Mouse (Mus musculus) gastrocnemius, adult 2 months (tissue): ENCODE measurements at regions not wholly inside any gene's neighbourhood (a gene's known extent, or its start where the extent isn't known, plus 50 kb on each side); places are given as distances from the start of the nearest gene placed in this dataset.

Experiments
- DNase-seq: peaks from one replicate; pipeline ENCODE4 v3.0.0; 2022
- H3K27ac ChIP-seq: fragments of 200-600 bp; 2 replicates; pipeline ENCODE4 v1.8.1; 2022; ENCODE audit warnings: mild to moderate bottlenecking
- H3K4me3 ChIP-seq: fragments of 200-600 bp; 2 replicates; pipeline ENCODE4 v1.8.1; 2022; ENCODE audit warnings: mild to moderate bottlenecking, moderate library complexity
- CTCF ChIP-seq: fragments of 200-600 bp; IDR thresholded peaks from 2 replicates; pipeline ENCODE4 v1.8.1; 2022; ENCODE audit warnings: antibody characterized with exemption, mild to moderate bottlenecking, moderate library complexity
- intact Hi-C: fragments of 180-260 bp; cut with DNase I; formaldehyde crosslinking; loops from one replicate; pipeline ENCODE4 v1.15.1; 2025

DNA sequence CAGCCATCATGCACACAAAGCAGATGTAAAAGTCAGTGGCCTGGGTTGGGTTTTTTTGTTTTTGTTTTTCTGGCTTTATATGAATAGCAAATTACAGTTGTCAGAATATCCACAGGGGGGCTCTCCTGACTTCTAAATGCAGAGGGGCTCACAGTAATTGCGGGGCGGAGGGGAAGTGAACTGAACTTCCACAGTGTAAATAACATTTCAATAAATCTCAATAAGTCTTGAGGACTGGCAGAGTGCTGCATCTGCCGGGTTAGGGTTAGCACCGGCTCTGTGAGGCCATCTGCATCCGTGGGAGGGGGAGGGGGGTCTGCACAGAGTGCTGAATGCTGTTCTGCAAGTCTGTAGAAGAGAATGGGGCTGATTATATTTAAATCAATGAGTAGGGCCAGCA lies 50.3 kb upstream of the Arl4c start:
- TF ChIP-seq CTCF = peak; percentile 28; the same call in 1 of the 2 replicates
- Histone ChIP-seq H3K27ac (no peak overlapping the region), H3K4me3 (no peak overlapping the region)
- DNase-seq = no peak
- intact Hi-C loops = no loop called here

DNA sequence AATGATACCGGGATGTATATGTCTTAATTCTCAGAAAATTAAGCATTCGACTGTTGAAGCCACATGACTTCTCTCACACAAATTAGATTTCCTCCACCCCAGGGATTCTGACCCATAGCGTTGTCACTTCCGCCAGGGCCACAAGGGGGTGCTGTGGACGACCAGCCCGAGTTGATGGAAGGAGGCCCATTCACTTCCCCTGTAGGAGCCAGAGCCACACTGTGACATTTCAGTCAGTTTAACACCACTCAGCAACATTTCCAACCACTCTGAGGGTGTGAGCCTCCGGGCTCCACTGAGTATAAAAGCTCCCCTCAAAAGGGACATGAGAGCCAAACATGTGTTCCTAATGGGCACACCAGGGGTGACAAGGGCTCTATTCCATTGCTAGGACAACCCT lies 54.6 kb upstream of the Arl4c start:
- peak; percentile 58 for TF ChIP-seq CTCF
- Histone ChIP-seq H3K4me3 (no peak overlapping the region), H3K27ac (no peak overlapping the region)
- intact Hi-C loops = no loop called here
- DNase-seq = peak; percentile 39

DNA sequence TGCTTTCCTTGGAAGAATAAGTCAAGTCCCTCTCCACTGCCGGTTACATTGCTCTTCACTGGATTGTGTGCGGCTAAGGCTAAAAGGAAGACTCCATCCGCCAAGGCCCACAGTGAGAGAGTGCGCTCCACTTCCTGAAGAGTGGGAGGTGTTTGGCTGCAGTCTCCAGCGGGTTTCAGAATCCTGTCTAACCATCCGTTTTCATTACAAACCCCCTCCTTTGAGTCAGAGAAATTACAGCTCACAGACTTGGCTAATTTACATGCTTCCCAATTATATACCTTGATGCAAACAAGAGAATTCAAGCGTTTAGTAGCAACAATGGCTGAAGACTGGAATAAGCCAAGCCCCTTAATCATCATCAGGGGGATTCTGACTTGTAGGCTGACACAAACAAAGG lies 55.1 kb upstream of the Arl4c start:
- no peak overlapping the region for H3K4me3 ChIP-seq
- H3K27ac ChIP-seq = no peak overlapping the region
- DNase-seq = no peak
- no peak for TF ChIP-seq CTCF
- intact Hi-C loops = no loop called here

DNA sequence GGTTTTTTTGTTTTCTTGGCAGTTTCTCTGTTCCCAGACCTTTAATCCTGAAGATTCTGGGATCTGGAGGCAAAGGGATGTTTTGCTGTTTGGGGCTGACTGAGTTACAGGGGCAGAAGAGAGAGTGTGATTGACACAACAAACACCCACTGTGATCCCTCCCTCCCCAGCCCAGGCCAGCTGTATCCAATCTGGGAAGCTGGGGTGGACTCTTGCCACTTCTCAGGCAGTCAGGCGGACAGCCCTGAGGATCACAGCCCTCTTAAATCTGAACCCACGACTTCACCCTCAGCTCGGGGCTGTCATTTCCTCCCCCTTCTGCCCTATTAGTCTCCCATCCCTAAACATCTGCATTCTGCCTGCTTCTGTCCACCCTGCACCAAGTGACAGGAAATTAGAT lies 55.7 kb upstream of the Arl4c start:
- H3K27ac ChIP-seq = no peak overlapping the region
- intact Hi-C loops = no loop called here
- no peak for DNase-seq
- no peak overlapping the region for H3K4me3 ChIP-seq
- no peak for TF ChIP-seq CTCF

DNA sequence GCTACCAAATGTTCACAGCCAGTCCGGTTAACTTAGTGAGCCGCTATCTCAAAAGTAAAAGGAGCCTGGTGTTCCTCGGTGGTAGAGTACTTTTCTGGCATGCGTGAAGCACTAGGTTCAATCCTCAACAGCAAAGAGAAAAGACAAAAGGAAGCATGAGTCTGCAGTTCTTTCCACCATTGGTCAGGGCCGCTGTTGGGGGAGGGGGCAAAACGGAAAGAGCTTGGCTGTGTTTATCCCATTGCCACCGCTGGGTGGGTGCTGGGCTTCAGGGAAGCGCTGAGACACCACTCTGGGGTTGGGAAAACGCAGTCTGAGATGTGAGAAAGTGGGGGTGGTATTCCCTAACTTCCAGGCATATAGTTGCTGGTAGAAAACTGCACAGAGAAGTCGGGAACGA lies 58.6 kb upstream of the Arl4c start:
- no peak for DNase-seq
- intact Hi-C loops = no loop called here
- Histone ChIP-seq H3K4me3 (no peak overlapping the region), H3K27ac (no peak overlapping the region)
- no peak for TF ChIP-seq CTCF

DNA sequence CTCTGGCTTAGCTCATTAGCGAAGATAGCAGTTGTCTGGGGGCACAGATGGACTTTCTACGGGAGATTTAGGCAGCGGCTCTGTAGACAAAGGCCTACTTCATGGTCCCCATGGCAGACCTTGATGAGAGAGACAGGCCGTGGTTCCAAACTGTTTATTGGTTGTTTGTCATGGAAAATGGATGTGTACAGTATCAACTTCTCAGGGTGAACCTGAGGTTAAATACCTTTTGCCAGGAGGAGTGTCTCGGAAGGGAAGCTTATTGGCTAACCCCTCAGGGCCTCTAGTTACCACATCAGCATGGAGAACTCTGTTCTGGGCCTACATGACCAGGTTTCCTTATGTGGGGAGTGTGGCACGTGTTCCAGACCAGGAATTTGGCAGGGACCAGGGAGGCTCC lies 59.1 kb upstream of the Arl4c start:
- no peak for DNase-seq
- TF ChIP-seq CTCF = no peak
- Histone ChIP-seq H3K27ac (no peak overlapping the region), H3K4me3 (no peak overlapping the region)
- intact Hi-C loops = no loop called here

- TF ChIP-seq CTCF = no peak
- no peak for DNase-seq
- no peak overlapping the region for H3K4me3 ChIP-seq
- intact Hi-C loops = no loop called here
- H3K27ac ChIP-seq = no peak overlapping the region
These were observed 61.8 kb upstream of the Arl4c start for GRCm38 (mm10) chr1:88763725-88764364.

- TF ChIP-seq CTCF = no peak
- DNase-seq = no peak
- intact Hi-C loops = no loop called here
- Histone ChIP-seq H3K27ac (no peak overlapping the region), H3K4me3 (no peak overlapping the region)
These were observed 62.5 kb upstream of the Arl4c start for GRCm38 (mm10) chr1:88764478-88764877.

- intact Hi-C loops = no loop called here
- peak; percentile 36 for TF ChIP-seq CTCF
- no peak overlapping the region for H3K4me3 ChIP-seq
- DNase-seq = no peak
- no peak overlapping the region for H3K27ac ChIP-seq
These were observed 75.0 kb upstream of the Arl4c start for GRCm38 (mm10) chr1:88777009-88777408.

GRCm38 (mm10) chr1:88780262-88780661 lies 78.2 kb upstream of the Arl4c start:
- no peak overlapping the region for H3K4me3 ChIP-seq
- TF ChIP-seq CTCF = no peak
- no peak overlapping the region for H3K27ac ChIP-seq
- no peak for DNase-seq
- intact Hi-C loops = no loop called here

GRCm38 (mm10) chr1:88783083-88783482 lies 81.1 kb upstream of the Arl4c start:
- no peak for DNase-seq
- no peak for TF ChIP-seq CTCF
- Histone ChIP-seq H3K27ac (no peak overlapping the region), H3K4me3 (no peak overlapping the region)
- intact Hi-C loops = no loop called here

- intact Hi-C loops = no loop called here
- DNase-seq = no peak
- Histone ChIP-seq H3K27ac (no peak overlapping the region), H3K4me3 (no peak overlapping the region)
- TF ChIP-seq CTCF = no peak
These were observed 83.0 kb upstream of the Arl4c start for GRCm38 (mm10) chr1:88784866-88785620.

DNA sequence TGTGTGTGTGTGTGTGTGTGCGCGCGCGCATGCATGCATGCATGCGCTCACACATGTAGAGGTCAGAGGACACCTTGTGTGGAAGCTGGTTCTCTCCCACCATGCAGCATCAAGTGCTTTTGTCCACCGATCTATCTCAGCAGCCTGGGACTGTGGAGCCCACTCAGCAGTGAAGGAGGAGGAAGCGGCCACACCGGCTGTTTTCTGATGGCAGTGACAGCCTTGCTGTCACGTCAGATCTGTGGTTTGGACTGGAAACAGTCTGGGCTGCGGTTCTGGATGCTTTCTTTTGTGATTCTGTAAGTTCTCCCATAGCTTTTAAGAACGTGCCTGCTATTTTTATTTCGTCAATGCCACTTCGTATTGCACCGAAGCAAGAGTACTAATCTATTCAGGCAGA lies 84.0 kb upstream of the Arl4c start:
- H3K27ac ChIP-seq = no peak overlapping the region
- no peak for DNase-seq
- no peak overlapping the region for H3K4me3 ChIP-seq
- intact Hi-C loops = no loop called here
- no peak for TF ChIP-seq CTCF

DNA sequence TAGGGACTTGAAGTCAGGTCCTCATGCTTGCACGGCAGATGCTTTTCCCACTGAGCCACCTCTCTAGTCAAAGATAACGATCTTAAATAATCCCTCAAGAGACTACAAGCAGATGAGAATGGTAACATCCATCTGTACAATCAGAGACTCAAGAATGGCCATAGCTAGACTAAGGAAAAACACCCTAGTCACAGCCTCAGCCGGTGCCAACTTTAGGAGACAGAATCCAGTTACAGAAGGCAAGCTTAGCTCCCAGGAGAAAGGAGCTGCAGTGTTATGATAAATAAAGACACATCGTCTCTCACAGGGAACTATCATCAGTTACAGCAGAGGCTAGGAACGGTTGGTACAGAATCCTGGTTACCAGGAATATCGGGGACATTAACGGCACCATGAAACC lies 88.7 kb upstream of the Arl4c start:
- Histone ChIP-seq H3K4me3 (no peak overlapping the region), H3K27ac (no peak overlapping the region)
- no peak for TF ChIP-seq CTCF
- no peak for DNase-seq
- intact Hi-C loops = no loop called here
